Mouse (Mus musculus) kidney, adult 18-20 months (tissue): ENCODE measurements at regions not wholly inside any gene's neighbourhood (a gene's known extent, or its start where the extent isn't known, plus 50 kb on each side); places are given as distances from the start of the nearest gene placed in this dataset.

ENCODE experiments used
- DNase-seq: peaks from one replicate; pipeline ENCODE4 v3.0.0; 2021

DNA sequence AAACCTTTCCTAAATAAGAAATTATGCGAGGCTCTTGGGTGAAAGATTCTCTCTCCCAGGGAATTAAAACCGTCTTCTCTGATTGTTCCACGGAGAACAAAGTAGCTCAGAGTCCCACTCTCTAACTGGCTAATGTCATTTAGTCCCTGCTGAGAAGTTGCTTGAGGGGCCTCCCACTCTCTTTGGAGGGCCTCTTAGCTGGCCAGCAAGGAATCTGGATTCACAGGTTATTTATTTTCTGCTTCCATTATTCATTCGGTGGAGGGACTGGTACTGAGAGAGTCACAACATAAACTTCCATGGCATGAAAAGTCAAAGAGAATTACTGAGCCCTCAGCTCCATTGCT lies 210.8 kb downstream of the Mex3b start:
- no peak for DNase-seq

DNA sequence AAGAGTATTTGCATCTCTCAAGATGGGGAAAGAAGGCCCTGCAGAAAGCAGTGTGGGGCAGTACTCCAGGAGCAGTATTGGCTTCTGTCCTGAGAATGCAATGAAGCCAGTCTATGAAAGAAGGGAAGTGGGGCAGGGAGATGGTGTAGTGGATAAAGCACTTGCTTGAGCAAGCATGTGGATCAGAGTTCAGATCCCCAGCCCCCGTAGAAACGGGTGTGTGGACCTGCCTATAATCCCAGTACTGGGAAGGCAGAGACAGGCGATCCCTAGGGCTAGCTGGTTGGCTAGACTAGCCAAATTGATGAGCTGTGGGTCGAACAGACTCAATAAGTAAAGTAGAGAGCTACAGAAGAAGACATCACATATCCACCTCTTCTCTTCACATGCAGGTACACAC lies 211.6 kb downstream of the Mex3b start:
- no peak for DNase-seq

DNA sequence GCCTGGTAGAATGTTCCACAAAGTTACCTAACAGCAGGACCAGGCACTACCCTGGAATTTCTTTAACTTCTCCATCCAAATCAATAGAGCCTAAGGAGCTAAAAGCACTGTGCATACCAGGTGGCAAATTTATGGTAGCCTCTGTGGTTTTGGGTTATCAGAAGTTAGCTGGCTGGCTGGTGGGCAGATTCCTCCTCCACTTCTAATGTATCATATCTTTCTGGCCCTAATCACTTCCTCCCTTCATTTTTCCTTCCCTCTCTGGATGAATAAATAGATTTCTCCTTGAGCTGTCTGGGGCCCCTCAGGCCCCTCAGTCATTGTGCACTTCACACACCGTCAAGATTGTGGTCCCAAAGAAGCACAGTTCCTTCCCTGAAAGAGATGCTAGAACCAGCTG lies 212.7 kb downstream of the Mex3b start:
- DNase-seq = no peak

DNA sequence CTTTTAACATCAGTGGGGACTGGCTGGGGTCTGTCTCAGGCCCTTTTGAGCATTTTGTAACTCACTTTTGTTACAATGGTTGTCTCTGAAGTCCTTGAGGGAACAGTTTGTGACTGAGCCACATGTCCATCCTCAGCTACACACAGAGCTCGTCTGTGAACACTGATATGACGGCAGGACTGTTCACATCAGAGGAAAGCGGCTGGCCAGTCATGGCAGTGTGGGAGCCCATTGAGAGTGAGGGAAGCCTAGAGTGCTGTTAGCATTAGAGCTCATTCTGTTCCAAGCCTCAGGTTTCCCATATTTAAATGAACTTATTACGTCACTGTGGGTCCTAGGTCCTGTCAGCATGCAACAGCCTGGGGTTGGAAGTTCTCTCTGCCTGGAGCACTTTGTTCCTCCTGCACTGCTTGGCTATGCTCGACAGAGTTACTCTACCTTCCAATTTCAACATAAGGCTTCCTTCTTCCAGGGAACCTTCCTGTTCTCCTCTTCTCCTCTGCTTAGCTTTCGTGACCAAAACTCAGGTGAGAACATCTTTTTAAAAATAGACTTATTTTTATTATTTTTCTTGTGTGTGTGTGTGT lies 217.5 kb downstream of the Mex3b start:
- DNase-seq = no peak

DNA sequence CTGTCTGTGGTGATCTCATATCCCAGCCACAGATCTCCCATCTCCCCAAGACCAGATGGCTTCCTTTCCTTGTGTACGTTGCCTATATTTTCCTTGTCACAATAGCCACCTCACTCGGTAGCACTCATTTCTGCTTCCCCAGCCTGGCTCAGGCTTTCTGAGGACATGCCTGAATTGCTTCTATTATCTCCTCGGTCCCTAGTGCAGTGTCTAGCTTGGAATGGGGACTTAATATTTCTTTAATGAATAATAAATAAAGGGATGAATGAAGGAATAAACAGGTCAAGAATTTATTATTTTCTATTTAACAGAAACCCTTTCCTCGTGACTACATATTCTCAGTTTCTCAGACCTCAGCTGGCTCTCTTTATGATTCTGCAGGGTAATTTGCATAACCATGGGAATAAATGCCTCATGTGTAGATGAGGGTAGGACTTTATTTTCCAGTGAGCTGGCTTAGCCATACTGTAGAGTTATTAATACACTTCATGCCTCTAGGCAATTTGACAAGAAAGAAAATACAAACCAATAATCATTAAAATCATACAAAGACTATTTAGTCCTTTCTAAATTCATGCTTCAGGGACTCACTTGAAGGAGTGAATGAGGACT lies 218.5 kb downstream of the Mex3b start:
- DNase-seq = no peak

DNA sequence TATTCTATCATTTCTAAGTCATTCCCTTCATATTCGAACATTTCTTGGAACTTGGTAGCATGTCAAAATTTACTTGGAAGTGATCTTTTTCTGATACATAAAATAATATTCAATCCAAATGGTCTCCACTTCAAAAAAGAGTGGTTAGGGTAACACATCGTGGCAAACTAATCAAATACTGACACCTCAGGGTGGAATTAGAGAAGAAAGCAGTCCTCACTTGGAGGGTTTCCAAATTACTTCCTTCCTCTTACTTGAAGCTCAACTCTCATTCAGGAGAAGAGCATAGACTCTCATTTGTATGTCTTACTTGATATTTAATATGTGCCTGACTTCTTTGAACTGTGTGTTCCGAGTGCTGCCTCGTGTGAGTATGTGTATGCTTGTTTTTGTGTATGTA lies 220.3 kb downstream of the Mex3b start:
- no peak for DNase-seq

DNA sequence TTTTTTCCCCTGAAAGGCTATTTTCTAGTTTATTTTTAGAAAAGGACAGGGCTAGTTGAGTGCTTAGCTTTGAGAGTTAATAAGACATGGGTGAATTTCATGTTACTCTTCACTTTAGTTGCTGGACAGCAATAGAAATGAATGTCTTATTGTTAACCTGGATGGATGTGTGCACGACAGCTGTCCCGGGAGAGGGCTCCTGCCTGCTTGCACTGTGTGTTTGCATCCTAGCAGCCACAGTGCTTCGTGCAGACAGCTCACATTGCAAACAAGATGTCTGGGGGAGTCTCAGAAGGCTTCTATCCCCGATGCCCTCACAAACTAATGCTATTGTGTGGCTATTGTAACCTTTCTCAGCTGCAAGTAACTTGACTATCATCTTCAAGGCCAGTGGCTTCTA lies 221.0 kb downstream of the Mex3b start:
- DNase-seq = no peak

DNA sequence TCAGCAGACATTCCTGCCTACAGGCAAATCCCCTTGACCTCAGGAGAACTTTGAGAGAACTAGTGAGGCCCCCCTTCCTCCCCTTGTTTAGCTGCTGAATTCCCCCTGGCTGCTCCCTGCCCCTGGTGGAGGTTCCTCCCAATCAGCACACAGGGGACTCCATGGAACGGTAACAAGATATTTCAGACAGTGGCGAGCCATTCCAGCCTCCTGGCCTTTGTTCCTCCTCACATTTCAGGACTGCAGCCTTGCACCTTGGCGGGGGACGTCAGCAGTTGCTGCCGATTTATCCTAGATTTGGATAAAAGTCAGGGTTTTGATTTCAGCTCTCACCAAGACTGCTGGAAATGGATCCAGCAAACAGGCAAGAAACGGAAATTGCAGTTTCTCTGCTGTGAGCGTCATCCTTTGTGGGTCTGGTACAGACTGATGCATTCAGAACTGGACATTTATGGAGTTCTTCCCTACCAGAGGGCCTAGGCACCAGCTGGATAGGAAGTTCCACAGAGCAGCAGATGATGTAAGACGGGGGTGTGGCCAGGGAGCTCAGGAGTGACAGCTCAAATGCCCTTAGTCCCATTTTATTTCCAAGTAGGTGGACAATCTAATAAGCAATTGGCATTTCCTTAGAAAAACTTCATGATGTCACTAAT lies 222.3 kb downstream of the Mex3b start:
- DNase-seq = no peak

DNA sequence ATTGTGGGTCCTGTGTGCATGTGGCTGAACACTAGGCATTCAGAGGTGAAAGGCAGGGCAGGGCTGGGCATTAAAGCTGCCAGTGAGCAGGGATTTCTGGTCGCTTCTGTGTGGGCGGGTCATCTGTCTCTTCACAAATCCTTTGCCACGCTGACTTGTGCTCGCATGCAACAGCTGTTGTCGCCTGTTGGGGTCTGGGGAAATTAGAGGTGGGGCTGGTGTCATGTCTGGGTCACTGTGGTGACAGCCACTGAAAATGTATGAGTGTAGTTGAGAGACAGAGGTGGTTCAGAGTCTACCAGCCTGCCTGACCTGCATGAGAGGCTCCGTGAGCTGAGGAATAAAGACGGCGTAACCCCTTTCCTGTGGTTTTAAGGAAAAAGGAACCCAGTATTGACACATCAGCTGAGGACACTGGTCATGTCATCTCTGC lies 226.8 kb downstream of the Mex3b start:
- DNase-seq = no peak

DNA sequence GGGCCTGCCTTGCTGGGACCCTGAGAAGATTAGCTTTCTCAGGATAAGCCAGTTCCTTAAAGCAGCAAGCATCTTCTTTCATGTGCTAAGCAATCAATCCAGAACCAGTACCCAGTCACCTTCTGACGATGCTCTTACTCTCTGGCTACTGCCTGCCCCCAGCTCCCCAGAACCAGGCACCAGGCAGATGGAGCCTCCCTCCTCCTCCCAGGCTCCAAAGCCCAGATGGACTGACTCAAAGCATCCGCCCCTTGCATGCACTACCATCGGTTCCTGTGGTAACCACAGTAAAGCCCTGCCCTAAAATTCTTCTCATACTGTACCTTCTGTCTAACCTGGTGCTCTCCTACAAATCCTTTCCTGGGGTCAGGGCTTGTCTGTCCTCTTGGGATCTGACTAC lies 227.8 kb downstream of the Mex3b start:
- DNase-seq = no peak

DNA sequence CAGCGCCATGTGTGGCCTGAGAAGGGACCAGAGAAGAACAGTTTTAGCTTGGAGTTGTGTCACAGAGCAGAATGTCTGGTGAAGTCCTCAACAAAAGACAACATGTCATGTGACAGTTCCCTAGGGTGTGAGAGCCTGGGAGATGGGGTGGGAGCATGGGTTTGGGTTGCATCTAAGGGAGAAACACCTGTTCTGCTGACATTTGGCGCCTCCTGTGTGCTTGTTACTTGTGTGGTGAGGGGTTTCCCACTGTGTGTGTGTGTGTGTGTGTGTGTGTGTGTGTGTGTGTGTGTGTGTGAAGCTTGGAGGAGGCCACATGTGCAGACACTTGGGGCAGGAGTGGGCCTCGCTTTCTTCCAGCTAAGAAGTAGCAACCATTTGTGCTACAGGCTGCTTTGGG lies 228.5 kb downstream of the Mex3b start:
- DNase-seq = no peak

DNA sequence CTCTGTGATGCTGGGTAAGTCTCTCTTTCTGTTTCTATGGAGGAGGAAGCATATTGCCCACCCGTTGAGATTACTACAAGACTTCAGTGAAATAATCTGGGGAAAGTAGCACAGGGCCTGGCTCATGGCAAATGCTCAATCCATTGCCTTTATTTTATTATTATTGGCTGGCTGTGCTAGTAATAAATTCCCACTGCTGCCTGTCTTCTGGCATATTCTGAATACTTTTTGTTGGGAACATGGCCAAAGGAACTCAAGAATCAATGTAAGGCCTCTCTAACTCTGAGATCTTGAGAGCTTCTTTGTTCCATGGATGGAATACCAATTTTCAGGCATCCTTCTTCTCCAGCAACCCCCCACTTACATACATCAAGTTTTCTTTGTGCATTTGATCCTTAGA lies 237.3 kb downstream of the Mex3b start:
- DNase-seq = no peak

DNA sequence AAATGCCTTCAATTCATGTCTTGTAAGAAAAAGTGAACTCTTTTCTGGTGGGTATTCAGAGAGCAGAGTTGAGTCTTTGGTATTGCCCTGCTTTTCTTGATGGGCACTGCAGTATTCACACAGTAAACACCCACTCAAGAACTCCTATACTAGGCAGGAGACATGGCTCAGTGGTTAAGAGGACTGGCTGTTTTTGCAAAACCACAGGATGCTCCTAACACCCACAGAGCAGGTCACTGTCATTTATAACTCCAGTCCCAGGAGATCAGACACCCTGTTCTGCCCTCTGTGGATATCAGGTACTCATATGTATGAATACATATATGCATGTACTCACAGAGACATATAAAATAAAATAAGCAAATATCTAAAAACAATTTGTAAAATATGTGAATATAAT lies 238.5 kb downstream of the Mex3b start:
- DNase-seq = no peak

DNA sequence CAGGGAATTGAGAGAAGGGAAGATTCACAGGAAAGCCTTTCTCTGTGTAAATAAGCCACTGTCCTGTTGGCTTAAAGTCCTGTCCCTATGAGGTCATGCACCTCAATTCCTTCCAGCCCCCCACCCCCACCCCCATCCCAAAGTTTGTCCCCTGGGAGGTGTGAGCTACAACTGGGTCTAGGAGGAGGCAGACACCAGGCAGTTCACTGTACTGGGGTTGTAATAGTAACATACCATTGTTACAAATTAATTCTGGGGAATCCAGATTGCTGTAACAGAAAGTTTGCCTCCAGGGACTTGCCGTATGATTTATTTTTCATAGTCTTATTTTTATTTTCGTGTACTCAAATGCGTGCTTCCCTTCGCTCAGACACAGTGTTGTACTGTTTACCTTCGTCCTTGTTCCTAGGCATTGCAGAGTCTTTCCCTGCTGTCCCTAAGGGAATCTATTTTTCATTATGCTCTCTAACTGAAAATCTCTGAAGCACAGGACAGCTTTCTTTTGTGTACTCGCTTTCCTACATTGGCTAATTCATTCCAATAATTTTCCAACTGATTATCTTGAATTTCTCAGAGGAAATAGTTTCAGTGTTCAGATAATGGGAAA lies 244.2 kb downstream of the Mex3b start:
- no peak for DNase-seq

DNA sequence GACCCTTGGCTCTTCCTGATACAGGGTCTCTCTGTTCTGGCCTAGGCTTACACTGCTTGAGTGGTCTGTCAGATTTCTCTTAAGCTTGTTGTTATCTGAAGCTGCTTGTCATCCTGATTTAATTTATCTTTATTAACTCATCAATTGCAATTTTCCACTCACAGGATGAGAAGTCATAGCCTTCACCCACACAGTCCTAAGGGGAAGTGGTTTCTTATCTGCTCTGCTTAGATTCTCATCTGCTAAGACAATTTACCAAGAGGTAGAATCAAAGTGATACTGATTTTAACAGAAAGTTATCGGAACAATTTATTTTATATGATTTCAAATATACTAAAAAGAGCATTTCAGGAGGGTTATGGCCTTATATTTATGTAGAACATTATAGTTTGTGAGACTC lies 249.4 kb downstream of the Mex3b start:
- DNase-seq = no peak

DNA sequence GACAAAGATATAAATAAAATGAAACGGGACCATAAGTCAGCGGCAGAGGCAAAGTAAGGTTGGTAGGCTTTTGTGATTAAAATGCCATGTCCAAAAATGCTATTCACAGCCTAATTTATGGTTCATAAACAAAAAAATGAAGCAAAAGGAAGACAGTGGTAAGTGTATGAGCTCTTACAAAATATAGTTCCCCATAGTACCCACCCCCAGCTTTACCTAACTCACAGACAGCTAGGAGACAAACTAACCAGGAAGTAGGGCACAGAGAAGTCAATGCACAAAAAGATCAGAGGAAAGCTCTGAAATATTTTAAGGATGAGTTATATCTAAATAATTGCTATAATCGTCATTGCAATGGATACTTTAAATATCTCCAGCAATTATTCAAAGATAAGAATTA lies 249.9 kb downstream of the Mex3b start:
- no peak for DNase-seq

DNA sequence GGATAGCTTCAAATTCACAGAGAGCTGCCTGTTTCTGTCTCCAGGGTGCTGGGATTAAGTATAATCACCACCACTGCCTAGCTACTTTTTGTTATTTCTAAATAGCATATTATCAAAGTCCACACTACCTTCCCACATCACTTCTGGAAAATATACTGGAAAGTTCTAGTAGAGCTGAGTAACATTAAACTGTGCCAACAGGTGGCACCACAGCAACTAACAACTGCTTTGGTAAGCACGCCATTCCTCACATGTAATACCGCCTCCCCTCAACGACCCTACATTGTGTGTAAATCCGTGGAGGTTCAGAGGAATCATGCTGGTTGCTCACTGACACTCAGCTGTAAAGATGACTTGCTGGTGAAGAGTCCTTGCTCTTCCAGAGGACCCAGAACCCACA lies 259.1 kb downstream of the Mex3b start:
- no peak for DNase-seq

DNA sequence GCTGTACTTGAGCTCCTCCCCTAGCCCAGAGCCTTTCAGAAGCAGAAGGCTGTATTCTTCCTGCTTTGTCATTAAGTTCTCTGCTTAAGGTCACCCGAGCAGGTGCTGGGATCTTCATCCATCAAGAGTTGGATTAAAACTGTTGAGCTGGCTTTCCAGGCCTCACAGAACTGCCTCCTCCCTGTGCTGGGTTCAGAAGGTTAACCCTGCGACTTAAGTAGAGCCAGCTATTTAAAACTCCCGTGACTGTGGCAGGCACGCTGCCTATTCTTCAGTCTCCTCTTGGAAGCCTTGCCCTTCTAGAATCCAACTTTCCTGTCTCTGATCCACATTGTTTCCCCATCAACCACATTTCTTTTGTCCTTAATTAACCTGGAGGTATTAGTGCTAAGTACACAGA lies 273.1 kb downstream of the Mex3b start:
- peak; percentile 16 for DNase-seq

DNA sequence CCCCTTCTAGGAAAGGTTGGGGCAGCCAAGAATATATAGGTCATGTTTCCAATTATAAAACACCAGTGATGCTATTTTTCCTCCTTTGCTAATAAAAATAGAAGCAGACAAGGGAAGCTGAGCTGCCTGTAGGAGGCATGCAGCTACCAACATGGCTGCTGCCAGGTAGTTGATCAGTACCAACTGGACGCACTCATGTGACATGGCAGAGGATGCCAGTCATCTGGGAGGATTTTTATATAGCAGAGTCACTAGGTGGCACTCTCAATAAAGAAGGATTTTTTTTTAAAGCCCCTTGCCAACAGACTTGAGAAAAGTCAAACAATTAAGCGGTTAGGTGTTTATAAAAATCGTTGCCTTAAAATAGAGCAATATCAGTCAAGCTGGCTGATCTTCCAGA lies 273.5 kb downstream of the Mex3b start:
- no peak for DNase-seq

DNA sequence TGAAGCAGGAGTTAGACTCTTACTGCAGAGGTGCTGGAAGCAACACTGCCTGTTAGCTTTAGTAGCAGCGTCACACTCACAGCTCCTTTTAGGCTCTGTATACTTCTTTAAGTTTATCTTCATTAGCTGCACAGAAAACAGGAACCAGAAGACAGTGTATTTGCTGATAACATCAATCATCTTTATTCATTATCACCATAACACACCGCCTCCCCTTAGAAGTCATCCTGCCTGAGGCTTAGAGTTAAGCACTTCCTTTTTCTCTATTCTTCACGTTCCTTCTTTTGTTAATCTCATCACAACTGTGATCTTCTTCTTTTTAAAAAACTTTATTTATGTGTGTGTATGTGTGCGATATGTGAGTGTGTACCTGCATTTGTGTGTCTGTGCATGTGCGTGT lies 276.9 kb downstream of the Mex3b start:
- DNase-seq = no peak

DNA sequence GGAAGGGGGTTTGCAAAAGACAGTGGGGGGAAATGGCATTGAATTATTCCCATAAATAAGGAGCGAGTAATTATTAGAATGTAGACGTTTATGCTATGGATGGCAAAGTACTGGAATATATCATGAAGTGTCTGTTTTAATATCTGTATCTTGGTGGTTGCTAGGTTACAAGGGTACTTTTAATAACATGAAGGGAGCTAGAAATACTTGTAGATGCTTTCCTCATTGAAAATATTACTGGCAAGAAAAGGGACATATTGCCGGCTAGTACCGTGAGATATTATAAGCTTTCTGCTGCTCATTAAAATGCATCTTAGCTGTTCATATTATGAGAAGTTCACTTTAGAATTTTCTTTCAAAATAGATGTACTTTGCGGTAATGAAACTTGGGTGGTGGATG lies 278.4 kb downstream of the Mex3b start:
- no peak for DNase-seq

DNA sequence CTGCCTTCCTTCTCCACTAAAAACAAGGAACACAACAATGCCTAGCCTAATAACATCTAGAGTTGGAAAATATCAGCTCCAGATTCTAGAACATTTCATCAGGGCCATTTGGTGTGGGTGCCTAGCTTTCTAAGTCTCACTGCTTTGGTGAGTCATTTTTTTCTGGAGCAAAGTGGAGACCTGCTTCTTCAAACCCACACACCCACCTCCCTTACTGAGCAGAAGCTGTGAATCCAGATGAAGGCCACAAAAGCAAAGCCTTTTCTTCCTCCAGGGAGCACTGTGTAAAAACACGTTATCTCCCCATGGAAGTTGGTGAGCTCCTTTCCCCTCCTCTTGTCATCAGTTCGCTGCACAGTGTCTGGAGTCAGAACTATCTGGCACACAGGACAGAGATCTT lies 294.1 kb downstream of the Mex3b start:
- no peak for DNase-seq

DNA sequence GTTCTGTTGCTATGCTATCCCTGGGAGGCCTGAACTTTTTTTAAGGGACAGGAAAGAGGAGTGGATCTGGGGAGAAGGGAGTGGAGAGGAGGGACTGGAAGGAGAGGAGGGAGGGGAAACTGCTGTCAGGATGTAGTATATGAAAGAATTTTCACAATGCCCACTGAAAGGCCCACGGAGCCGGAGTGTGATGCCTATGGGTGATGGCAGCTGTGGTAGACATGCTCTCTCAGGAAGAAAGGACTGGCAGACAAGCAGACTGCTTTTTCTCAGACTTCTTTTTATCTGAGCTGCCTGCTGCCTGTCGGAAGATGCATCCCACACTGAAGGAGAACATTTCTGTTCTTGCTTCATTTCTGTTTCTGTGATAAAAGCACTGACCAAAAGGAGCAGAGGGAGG lies 295.7 kb downstream of the Mex3b start:
- no peak for DNase-seq

DNA sequence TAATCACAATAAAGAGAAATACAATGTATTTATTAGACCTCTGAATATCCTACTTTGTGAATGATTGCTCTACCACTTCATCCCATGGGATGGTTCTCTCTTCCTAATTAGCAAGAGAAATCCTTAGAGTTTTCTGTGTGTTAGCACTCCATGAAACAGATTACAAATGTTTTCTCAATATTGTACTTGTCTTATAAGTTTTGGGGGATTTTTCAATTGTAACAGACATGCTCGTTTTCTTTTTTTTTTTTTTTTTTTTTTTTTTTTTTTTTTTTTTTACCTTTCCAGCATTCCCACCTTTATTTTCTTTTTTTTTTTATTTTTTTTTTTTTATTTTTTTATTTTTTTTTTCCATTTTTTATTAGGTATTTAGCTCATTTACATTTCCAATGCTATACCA lies 312.3 kb downstream of the Mex3b start:
- no peak for DNase-seq

DNA sequence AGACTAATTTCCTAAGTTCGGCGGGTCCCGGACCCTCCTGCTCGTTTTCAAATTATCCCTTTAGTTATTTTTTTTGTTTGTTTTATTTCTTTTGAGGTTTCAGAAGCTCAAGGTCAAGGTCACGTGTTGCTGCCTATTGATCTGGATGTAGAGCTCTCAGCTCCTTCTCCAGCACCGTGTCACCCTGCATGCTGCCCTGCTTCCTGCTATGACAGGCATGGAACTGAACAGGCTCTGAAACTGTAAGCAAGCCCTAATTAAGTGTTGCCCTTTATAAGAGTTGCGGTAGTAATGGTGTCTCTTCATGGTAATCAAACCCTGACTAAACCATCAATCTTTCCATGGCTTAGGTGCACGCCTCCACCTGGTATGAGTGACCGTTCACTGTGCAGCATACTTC lies 319.2 kb downstream of the Mex3b start:
- DNase-seq = no peak
